Mouse (Mus musculus) hindbrain, embryonic 13.5 days (tissue): ENCODE results near the gene Gm2004. TPM values are rescaled to one million over a fixed set of nuclear protein-coding genes. Genes with fewer than 3 reads are reported as not detected.
"Not testable (repeated sequence)": the region's sequence is repeated elsewhere in the genome, so short reads cannot be mapped to it uniquely, and the experiment has no call there.

ENCODE experiments used
- ATAC-seq: fragments of 200-750 bp; cut with Nextera tagmentation; 2 replicates; pipeline ENCODE4 v1.8.0; 2017; ENCODE audit warnings: moderate TSS enrichment; ENCODE audit not compliant: low FRiP score
- H3K27ac ChIP-seq: fragments of 300-500 bp; sonication (generic); 2 replicates; pipeline ENCODE4 v1.5.1; 2015; ENCODE audit warnings: inconsistent platforms, mild to moderate bottlenecking, moderate library complexity
- H3K27me3 ChIP-seq: fragments of 300-500 bp; sonication (generic); 2 replicates; pipeline ENCODE4 v1.6.1; 2015; ENCODE audit warnings: mild to moderate bottlenecking, inconsistent platforms
- H3K36me3 ChIP-seq: fragments of 300-500 bp; sonication (generic); 2 replicates; pipeline ENCODE4 v1.6.1; 2015; ENCODE audit warnings: mild to moderate bottlenecking, inconsistent platforms
- H3K4me1 ChIP-seq: fragments of 300-500 bp; sonication (generic); replicated peaks from 2 replicates; pipeline ENCODE4 v1.6.1; 2015; ENCODE audit warnings: inconsistent platforms
- H3K4me2 ChIP-seq: fragments of 300-500 bp; sonication (generic); 2 replicates; pipeline ENCODE4 v1.6.1; 2015; ENCODE audit warnings: inconsistent platforms, mild to moderate bottlenecking, moderate library complexity
- H3K4me3 ChIP-seq: fragments of 300-500 bp; sonication (generic); 2 replicates; pipeline ENCODE4 v1.5.1; 2015; ENCODE audit warnings: mild to moderate bottlenecking, inconsistent platforms
- H3K9ac ChIP-seq: fragments of 300-500 bp; sonication (generic); 2 replicates; pipeline ENCODE4 v1.6.1; 2015; ENCODE audit warnings: mild to moderate bottlenecking, inconsistent platforms
- H3K9me3 ChIP-seq: fragments of 300-500 bp; sonication (generic); 2 replicates; pipeline ENCODE4 v1.6.1; 2016; ENCODE audit warnings: inconsistent platforms
- WGBS: fragments of 180-500 bp; shearing (Covaris S2); methylation state at CpG from one replicate; pipeline ENCODE4 v1.1.7; 2015; 5-methylcytosine and 5-hydroxymethylcytosine counted together
- polyA plus RNA-seq: library from polyadenylated mRNA; unstranded; fragments of >200 nt; fragmentation: Nextera tagmentation; extraction: Ambion mirVana; gene quantifications from 2 replicates; pipeline ENCODE4 v1.2.1, GENCODE M21; 2015

Gm2004 gene
- polyA plus RNA-seq: 0.70 and 0.96 TPM in 2 replicates

GRCm38 (mm10) chr2:176149725-176150124 lies at the start of gene Gm2004:
Gene Gm2004, minus strand, starts transcription at chr2:176149825.
- H3K4me1 ChIP-seq, H3K36me3 ChIP-seq, H3K27ac ChIP-seq, ATAC-seq, H3K27me3 ChIP-seq, H3K9ac ChIP-seq, H3K4me3 ChIP-seq, H3K9me3 ChIP-seq, H3K4me2 ChIP-seq: not testable (repeated sequence)
- WGBS: no CpG with 5 or more reads among the region's 2 CpGs

Other genes starting within 250 kb of the Gm2004 start
- 2.2 and 2.5 TPM in 2 replicates for gene Zfp966, start 218.7 kb downstream of the Gm2004 start, polyA plus RNA-seq
- 21.7 and 23.8 TPM in 2 replicates for gene Gm2026, start 184.5 kb downstream of the Gm2004 start, polyA plus RNA-seq
- 4.7 and 5.4 TPM in 2 replicates for gene 2210418O10Rik, start 76.7 kb upstream of the Gm2004 start, polyA plus RNA-seq
- not detected in 2 replicates for gene Gm11009, start 169.7 kb upstream of the Gm2004 start, polyA plus RNA-seq